Mouse (Mus musculus) intestine, embryonic 15.5 days (tissue): ENCODE results near the gene Spsb1. TPM values are rescaled to one million over a fixed set of nuclear protein-coding genes. Genes with fewer than 3 reads are reported as not detected.
A peak's percentile ranks its signal among the peaks of the same experiment; 100 is the strongest.

ENCODE experiments used
- ATAC-seq: fragments of 200-750 bp; cut with Nextera tagmentation; 2 replicates; pipeline ENCODE4 v1.8.0; 2017; ENCODE audit warnings: moderate TSS enrichment, moderate library complexity
- H3K27ac ChIP-seq: fragments of 300-500 bp; sonication (generic); 2 replicates; pipeline ENCODE4 v1.5.1; 2015; ENCODE audit warnings: mild to moderate bottlenecking, inconsistent platforms
- H3K27me3 ChIP-seq: fragments of 300-500 bp; sonication (generic); replicated peaks from 2 replicates; pipeline ENCODE4 v1.6.1; 2015; ENCODE audit warnings: inconsistent platforms
- H3K36me3 ChIP-seq: fragments of 300-500 bp; sonication (generic); 2 replicates; pipeline ENCODE4 v1.6.1; 2015; ENCODE audit warnings: inconsistent platforms
- H3K4me1 ChIP-seq: fragments of 300-500 bp; sonication (generic); replicated peaks from 2 replicates; pipeline ENCODE4 v1.6.1; 2015; ENCODE audit warnings: inconsistent platforms
- H3K4me2 ChIP-seq: fragments of 300-500 bp; sonication (generic); replicated peaks from 2 replicates; pipeline ENCODE4 v1.6.1; 2015; ENCODE audit warnings: mild to moderate bottlenecking, inconsistent platforms
- H3K4me3 ChIP-seq: fragments of 300-500 bp; sonication (generic); replicated peaks from 2 replicates; pipeline ENCODE4 v1.5.1; 2015; ENCODE audit warnings: inconsistent platforms
- H3K9ac ChIP-seq: fragments of 300-500 bp; sonication (generic); 2 replicates; pipeline ENCODE4 v1.6.1; 2015; ENCODE audit warnings: inconsistent platforms
- H3K9me3 ChIP-seq: fragments of 300-500 bp; sonication (generic); 2 replicates; pipeline ENCODE4 v1.6.1; 2016; ENCODE audit warnings: inconsistent platforms
- WGBS: fragments of 180-500 bp; shearing (Covaris S2); methylation state at CpG from one replicate; pipeline ENCODE4 v1.1.7; 2015; 5-methylcytosine and 5-hydroxymethylcytosine counted together
- polyA plus RNA-seq: library from polyadenylated mRNA; unstranded; fragments of >200 nt; fragmentation: Nextera tagmentation; extraction: Ambion mirVana; gene quantifications from 2 replicates; pipeline ENCODE4 v1.2.1, GENCODE M21; 2015

Gene Spsb1
- polyA plus RNA-seq, 1 experiment from 2014 or later = 18.2 TPM

DNA sequence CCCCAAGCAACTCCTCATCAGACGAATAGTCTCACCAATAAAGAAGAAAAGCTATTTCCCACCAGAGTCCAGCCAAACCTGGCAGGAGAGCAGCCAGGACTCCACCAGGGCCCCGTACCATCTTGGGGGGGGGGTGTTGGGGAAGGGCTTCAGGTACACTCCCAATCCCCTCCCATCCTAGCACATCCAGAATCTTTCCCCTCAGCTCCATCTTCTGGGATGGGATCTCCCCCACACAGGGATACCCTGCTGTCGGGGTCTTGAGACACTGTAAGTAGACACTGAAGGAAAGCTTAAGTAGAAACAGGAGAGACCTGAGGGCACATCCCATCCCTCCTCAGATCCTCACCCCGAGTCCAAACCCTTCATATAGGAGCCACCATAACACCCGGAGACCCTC lies 31.8 kb downstream of the Spsb1 start:
- no peak overlapping the region for H3K4me3 ChIP-seq
- H3K27ac ChIP-seq = no peak overlapping the region
- peaks cover 57% of the 10 kb centered on the region for H3K4me1 ChIP-seq
- no peak overlapping the region for H3K4me2 ChIP-seq
- 81% methylated on average over 4 of the region's 5 CpGs for WGBS
- H3K27me3 ChIP-seq = no peaks in the 10 kb centered on the region
- H3K9me3 ChIP-seq = no peaks in the 10 kb centered on the region
- H3K36me3 ChIP-seq = no peaks in the 10 kb centered on the region
- H3K9ac ChIP-seq = no peak overlapping the region
- ATAC-seq = no peak

DNA sequence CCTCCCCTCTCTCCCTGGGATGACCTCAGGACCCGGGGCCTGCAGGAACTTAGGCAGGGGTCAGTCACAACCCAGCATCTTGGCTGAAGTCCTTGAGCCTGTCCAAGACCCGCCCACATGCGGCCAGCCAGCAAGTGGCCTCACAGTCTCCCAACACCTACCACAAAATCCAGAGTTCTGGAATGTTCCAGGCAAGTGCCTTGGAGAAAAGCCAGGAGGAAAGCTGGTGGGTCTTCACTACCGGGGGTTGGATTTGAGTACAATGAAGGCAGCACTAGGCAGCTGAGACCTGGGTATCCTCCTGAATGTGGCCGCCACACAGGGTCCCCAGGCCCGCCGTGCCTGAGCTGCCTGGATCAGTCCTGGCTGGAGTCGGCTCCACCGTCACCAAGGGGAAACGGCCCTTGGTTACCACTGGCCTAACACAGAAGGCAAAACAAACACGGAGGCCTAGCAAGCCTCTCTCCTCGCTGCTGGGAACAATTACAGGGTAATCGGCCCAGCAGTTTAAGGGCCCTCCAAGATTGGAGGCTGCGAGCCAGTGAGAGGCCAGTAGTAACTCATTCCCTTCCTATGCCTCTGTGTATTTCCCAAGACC lies 32.6 kb downstream of the Spsb1 start:
- Histone ChIP-seq H3K9ac (0 out of 2 replicates have a peak overlapping the region, but pooled peaks have one; percentile 23), H3K27ac (peak overlapping the region; percentile 67), H3K4me2 (no peak overlapping the region), H3K27me3 (no peaks in the 10 kb centered on the region), H3K4me1 (peaks cover 61% of the 10 kb centered on the region), H3K36me3 (no peaks in the 10 kb centered on the region), H3K4me3 (no peak overlapping the region), H3K9me3 (no peaks in the 10 kb centered on the region)
- ATAC-seq = no peak; the same call in 1 of the 2 replicates
- WGBS = 21% methylated on average over 14 of the region's 14 CpGs

DNA sequence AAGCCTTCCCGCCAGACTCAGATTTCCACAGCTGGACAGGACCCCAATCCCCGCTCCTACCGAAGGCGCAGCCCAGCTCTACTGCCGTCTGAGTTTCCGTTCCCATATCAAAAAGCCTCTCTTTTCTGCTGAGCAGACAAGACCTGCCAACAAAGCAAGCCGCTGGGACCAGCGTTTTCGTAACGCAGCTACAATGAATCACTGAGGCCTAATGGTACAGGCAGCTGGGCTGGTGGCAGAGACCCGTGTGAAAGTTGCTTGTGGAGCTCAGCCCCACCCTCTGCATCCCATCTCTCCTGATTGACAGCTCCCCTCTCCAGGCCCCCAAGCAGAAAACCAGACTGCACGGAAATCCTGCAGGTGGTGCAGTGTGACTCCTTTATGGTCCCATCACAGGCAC lies 34.0 kb downstream of the Spsb1 start:
- H3K4me1 ChIP-seq = peaks cover 69% of the 10 kb centered on the region

DNA sequence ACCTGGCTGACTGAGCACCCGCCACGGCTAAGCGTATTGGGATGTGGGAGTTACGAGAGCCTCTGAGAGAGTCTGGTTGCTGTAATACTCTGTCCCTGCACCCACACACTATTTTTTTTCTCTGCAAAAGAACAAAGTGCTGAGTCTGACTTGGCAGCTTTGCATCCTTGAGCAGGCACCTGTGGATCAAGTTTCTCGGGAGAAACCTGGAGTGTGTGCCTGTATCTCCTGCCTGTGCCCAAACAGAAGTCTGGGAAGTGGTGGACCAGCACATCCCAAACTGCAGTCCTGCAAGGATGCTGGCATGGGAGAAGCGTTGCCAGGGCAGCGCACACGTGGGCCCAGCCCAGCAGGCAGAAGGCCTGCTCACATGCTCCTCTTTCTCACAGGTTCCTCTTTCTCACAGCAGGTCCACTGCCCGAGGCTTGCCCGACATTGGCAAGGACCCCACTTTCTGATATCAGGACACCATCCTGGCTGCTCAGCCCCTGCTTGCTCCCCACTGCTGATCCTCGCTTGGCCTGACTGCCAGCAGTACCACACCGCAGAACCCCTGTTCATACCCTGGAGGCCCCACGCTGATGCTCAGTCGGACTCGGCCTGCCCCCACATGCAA lies 36.3 kb downstream of the Spsb1 start:
- WGBS = 86% methylated on average over 15 of the region's 15 CpGs
- Histone ChIP-seq H3K4me2 (no peak overlapping the region), H3K27me3 (no peaks in the 10 kb centered on the region), H3K9me3 (no peaks in the 10 kb centered on the region), H3K4me3 (no peak overlapping the region), H3K4me1 (peaks cover 82% of the 10 kb centered on the region), H3K36me3 (no peaks in the 10 kb centered on the region), H3K27ac (no peak overlapping the region), H3K9ac (no peak overlapping the region)
- no peak for ATAC-seq

More for the DNA sequence above, 34.0 kb downstream of the Spsb1 start:
- H3K9me3 ChIP-seq = no peaks in the 10 kb centered on the region
- H3K4me2 ChIP-seq = 0 out of 2 replicates have a peak overlapping the region, but pooled peaks have one; percentile 19
- no peak overlapping the region for H3K9ac ChIP-seq
- H3K36me3 ChIP-seq = no peaks in the 10 kb centered on the region
- peak; percentile 38 for ATAC-seq
- WGBS = 26% methylated on average over 12 of the region's 12 CpGs
- peak overlapping the region; percentile 74 for H3K27ac ChIP-seq
- H3K27me3 ChIP-seq = no peaks in the 10 kb centered on the region
- no peak overlapping the region for H3K4me3 ChIP-seq

DNA sequence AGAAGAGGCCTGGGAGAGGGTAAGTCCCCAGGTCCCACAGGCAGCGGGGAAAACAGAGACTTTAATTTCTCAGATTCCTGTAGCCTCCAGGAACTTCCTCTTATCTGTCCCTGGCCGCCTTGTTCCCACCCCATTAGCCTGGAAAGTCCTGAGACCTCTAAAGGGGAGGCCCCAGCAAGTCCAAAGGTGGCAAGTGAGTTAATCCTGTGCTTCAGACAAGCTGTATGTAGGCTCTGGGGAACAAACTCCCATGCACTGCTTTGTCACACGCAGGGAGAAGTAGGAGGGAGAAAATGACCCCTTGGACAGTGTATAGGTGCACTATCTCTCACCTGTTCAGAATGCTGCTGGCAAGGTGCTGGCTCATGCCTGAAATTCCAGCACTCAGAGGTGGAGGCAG lies 38.0 kb downstream of the Spsb1 start:
- Histone ChIP-seq H3K36me3 (no peaks in the 10 kb centered on the region), H3K9ac (no peak overlapping the region), H3K4me3 (no peak overlapping the region), H3K4me1 (peaks cover 74% of the 10 kb centered on the region), H3K27ac (peak overlapping the region; percentile 63), H3K27me3 (no peaks in the 10 kb centered on the region), H3K4me2 (no peak overlapping the region), H3K9me3 (no peaks in the 10 kb centered on the region)
- ATAC-seq = peak; percentile 66
- 36% methylated on average over 3 of the region's 3 CpGs for WGBS

DNA sequence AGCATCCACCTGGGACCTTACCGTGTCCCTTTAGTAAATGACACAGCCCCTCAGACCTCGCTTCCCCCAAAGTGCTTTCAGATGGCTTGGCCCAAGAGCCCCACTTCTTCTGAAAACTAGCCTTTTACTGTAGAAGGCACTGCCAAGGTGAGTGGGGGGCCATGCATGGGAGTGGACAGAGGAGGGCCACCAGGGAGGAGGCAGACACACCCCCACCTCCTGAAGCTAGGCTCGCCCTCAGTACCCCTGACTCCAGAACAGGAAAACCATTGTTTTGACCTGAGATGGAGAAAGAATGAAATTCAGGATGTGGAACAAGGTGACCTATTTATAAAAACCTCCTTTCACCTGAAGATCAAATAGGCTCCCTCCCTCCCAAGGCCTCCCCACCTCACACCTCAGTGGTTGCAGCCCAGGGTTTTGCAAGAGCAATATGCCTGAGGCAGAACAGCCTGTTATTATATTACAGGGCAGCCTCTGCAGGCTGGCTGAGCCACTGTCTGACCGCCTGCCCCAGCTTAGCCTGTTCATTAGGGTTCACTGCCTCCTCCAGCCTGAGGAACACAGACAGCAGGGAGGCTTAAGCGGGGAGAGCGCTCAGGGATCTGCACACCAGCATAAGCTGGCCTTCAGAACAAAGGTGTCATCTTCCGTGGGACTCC lies 41.0 kb downstream of the Spsb1 start:
- no peaks in the 10 kb centered on the region for H3K36me3 ChIP-seq
- H3K9ac ChIP-seq = no peak overlapping the region
- peaks cover 46% of the 10 kb centered on the region for H3K4me1 ChIP-seq
- H3K27ac ChIP-seq = 0 out of 2 replicates have a peak overlapping the region, but pooled peaks have one; percentile 2
- ATAC-seq = peak; percentile 29; the same call in 1 of the 2 replicates
- H3K27me3 ChIP-seq = no peaks in the 10 kb centered on the region
- no peak overlapping the region for H3K4me3 ChIP-seq
- no peak overlapping the region for H3K4me2 ChIP-seq
- WGBS = 74% methylated on average over 7 of the region's 7 CpGs
- no peaks in the 10 kb centered on the region for H3K9me3 ChIP-seq

DNA sequence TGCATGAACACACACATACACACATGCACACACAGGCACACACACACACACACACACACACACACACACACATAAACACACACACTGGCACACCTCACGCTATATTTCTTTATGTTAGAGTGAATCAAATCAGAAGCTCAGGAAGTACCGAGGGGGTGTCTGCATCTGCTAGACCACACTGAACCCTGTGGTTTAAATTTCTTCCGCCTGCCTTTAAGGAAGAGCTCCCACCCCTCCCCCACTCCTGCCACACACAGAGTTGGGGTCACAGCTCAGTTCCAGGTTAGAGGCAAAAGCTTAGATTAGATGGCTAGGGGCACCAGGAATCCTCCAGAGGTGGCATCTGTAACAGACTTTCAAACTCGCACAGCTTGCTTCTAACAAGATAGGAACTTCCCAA lies 42.4 kb downstream of the Spsb1 start:
- no peak overlapping the region for H3K9ac ChIP-seq
- no peaks in the 10 kb centered on the region for H3K27me3 ChIP-seq
- no peak overlapping the region for H3K27ac ChIP-seq
- ATAC-seq = no peak
- H3K9me3 ChIP-seq = no peaks in the 10 kb centered on the region
- H3K4me2 ChIP-seq = no peak overlapping the region
- 48% methylated on average over 4 of the region's 4 CpGs for WGBS
- no peak overlapping the region for H3K4me3 ChIP-seq
- H3K4me1 ChIP-seq = peaks cover 38% of the 10 kb centered on the region
- no peaks in the 10 kb centered on the region for H3K36me3 ChIP-seq

DNA sequence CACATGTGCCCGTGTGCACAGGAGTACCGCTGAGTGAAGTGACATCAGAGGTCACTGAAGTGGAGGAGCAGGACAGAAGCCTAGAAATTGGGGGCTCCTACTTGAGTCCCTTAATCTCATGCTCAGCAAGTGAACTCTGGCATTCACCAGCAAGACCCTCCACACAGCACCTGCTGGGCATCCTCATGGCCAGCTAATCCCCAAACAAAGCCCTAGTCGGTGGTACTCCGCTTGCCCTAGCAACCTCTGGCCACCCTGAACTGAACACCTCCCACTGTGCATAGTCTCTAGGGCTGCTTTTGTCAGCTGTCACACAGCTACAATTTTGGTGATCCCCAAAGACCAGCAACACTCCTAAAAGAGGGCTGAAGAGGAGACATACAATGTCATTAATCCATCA lies 44.3 kb downstream of the Spsb1 start:
- H3K9me3 ChIP-seq = no peaks in the 10 kb centered on the region
- H3K4me3 ChIP-seq = no peak overlapping the region
- no peak overlapping the region for H3K4me2 ChIP-seq
- 90% methylated on average over 4 of the region's 4 CpGs for WGBS
- H3K27ac ChIP-seq = no peak overlapping the region
- peaks cover 4% of the 10 kb centered on the region; the same call in 1 of the 2 replicates for H3K36me3 ChIP-seq
- peaks cover 31% of the 10 kb centered on the region; the same call in 1 of the 2 replicates for H3K4me1 ChIP-seq
- no peaks in the 10 kb centered on the region for H3K27me3 ChIP-seq
- ATAC-seq = no peak
- no peak overlapping the region for H3K9ac ChIP-seq

DNA sequence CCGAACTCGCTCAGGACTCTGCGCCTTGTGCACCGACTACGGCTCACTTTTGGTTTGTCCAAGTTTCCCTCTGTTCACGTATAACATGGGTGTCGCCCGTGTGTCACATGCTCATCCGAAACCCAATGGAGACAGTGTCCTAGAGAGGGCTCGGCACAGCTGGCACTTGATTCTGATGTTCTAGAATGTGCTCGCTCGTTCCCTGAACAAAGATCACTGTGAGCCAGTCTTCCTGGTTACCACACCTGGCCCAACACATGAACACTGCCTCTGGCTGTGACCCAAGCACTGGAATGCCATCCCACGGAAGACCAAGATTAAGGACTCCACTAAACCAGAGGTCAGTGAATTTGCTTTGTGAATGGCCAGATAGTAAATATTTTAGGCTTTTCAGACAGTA lies 45.3 kb downstream of the Spsb1 start:
- no peak overlapping the region for H3K4me3 ChIP-seq
- no peaks in the 10 kb centered on the region for H3K27me3 ChIP-seq
- no peak overlapping the region for H3K27ac ChIP-seq
- no peak overlapping the region for H3K9ac ChIP-seq
- WGBS = 78% methylated on average over 13 of the region's 13 CpGs
- H3K36me3 ChIP-seq = peaks cover 4% of the 10 kb centered on the region; the same call in 1 of the 2 replicates
- no peak overlapping the region for H3K4me2 ChIP-seq
- H3K9me3 ChIP-seq = no peaks in the 10 kb centered on the region
- H3K4me1 ChIP-seq = peaks cover 23% of the 10 kb centered on the region; the same call in 1 of the 2 replicates
- peak; percentile 32; the same call in 1 of the 2 replicates for ATAC-seq

DNA sequence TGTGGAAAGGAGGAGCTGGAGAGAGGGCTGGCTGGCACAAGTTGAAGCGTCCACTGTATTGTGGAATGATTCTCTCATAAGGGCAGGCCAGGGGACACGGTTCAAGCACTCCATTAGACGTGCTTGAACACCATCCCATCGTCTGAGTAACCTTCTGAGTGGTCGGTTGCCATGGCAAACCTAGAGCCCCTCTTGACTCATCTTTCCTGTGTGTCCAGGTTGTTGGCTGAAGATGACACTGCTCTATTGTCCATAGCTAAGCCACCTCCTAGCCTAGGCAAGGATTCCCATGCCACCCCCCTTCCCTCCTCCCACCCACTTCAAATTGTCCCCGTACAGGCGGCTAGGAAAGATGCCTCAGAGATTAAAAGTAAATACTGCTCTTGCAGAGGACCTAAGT lies 45.9 kb downstream of the Spsb1 start:
- Histone ChIP-seq H3K9ac (no peak overlapping the region), H3K4me2 (no peak overlapping the region), H3K4me3 (no peak overlapping the region), H3K4me1 (peaks cover 17% of the 10 kb centered on the region; the same call in 1 of the 2 replicates), H3K27me3 (no peaks in the 10 kb centered on the region), H3K9me3 (no peaks in the 10 kb centered on the region), H3K27ac (no peak overlapping the region), H3K36me3 (peaks cover 4% of the 10 kb centered on the region; the same call in 1 of the 2 replicates)
- ATAC-seq = no peak
- WGBS = 88% methylated on average over 7 of the region's 7 CpGs

DNA sequence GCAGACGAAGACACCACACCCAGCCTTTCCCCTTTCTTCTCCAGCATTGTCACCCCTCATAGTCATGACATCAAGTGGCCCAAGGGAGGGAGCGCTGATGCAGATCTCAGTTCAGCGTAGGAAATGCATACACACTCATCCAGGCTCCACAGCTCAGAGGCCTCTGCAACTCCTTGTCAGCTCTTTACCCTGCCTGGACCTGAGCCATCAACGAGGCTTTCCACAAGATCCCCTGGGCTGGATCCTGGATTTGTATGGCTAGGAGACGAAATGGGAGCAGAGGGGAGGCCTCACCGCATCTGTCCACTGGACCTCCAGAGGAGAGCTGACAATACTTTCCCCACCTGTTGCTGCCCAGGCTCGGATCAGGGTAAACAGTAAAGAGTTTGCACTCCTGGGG lies 47.2 kb downstream of the Spsb1 start:
- Histone ChIP-seq H3K4me3 (no peak overlapping the region), H3K4me2 (no peak overlapping the region), H3K9me3 (no peaks in the 10 kb centered on the region), H3K27me3 (no peaks in the 10 kb centered on the region), H3K36me3 (peaks cover 4% of the 10 kb centered on the region; the same call in 1 of the 2 replicates), H3K27ac (no peak overlapping the region), H3K9ac (no peak overlapping the region), H3K4me1 (peaks cover 14% of the 10 kb centered on the region)
- 62% methylated on average over 7 of the region's 7 CpGs for WGBS
- ATAC-seq = no peak

DNA sequence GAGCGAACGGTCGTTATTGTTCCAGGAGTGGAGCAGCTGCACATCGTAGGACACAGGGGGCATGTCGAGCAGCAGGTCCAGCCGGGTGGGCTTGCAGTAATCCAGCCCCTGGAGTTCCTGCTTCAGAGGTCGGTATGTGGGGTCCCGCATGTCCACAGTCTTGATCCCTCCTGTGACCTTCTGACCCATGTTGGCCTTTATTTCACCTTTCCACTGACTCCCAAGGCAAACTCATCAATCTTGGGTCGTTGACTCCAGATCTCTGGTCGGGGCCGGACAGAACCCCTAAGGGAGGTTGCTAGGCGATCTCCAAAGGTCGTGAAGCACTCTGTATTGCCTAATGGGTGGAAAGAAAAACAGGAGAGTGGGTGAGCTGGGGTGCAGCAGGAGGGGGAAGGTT lies 47.9 kb downstream of the Spsb1 start:
- no peak overlapping the region for H3K9ac ChIP-seq
- no peak overlapping the region for H3K27ac ChIP-seq
- peaks cover 13% of the 10 kb centered on the region for H3K4me1 ChIP-seq
- H3K4me2 ChIP-seq = no peak overlapping the region
- no peak overlapping the region for H3K4me3 ChIP-seq
- H3K9me3 ChIP-seq = no peaks in the 10 kb centered on the region
- 45% methylated on average over 13 of the region's 13 CpGs for WGBS
- peaks cover 4% of the 10 kb centered on the region; the same call in 1 of the 2 replicates for H3K36me3 ChIP-seq
- ATAC-seq = no peak
- no peaks in the 10 kb centered on the region for H3K27me3 ChIP-seq
